Mouse (Mus musculus): ENCODE data around the gene Pygo1. TPM values are rescaled to one million over a fixed set of nuclear protein-coding genes. Genes with fewer than 3 reads are reported as not detected.

Gene Pygo1
- total RNA-seq, 2 experiments from 2014 or later = 10.0 to 10.9 TPM

- DNase-seq (ENCODE audit: low spot score) = no peak
- intact Hi-C loops (cut with DNase I) = no loop called here
These were observed 452 bp downstream of the Pygo1 start for GRCm38 (mm10) chr9:72925935-72926258.

GRCm38 (mm10) chr9:72931166-72931790, 5.8 kb downstream of the Pygo1 start:
- no peak for DNase-seq (ENCODE audit: low spot score)
- intact Hi-C loops (cut with DNase I) = no loop called here

- no peak for DNase-seq (ENCODE audit: low spot score)
- intact Hi-C loops (cut with DNase I) = no loop called here
These were observed 9.9 kb downstream of the Pygo1 start for GRCm38 (mm10) chr9:72935309-72935708.

- DNase-seq (ENCODE audit: low spot score) = no peak
- intact Hi-C loops (cut with DNase I) = no loop called here
These were observed 10.9 kb downstream of the Pygo1 start for GRCm38 (mm10) chr9:72936301-72936700.

- DNase-seq (ENCODE audit: low spot score) = no peak
- intact Hi-C loops (cut with DNase I) = no loop called here
These were observed 18.0 kb downstream of the Pygo1 start for GRCm38 (mm10) chr9:72943424-72943823.

- no peak for DNase-seq (ENCODE audit: low spot score)
- intact Hi-C loops (cut with DNase I) = no loop called here
These were observed 18.8 kb downstream of the Pygo1 start for GRCm38 (mm10) chr9:72944286-72944685.

GRCm38 (mm10) chr9:72947010-72947409, 21.6 kb downstream of the Pygo1 start:
- DNase-seq (ENCODE audit: low spot score) = no peak
- intact Hi-C loops (cut with DNase I) = no loop called here

GRCm38 (mm10) chr9:72949572-72949971, 24.1 kb downstream of the Pygo1 start:
- intact Hi-C loops (cut with DNase I) = no loop called here
- no peak for DNase-seq (ENCODE audit: low spot score)

- DNase-seq (ENCODE audit: low spot score) = no peak
- intact Hi-C loops (cut with DNase I) = no loop called here
These were observed 29.3 kb downstream of the Pygo1 start for GRCm38 (mm10) chr9:72954746-72955145.

- intact Hi-C loops (cut with DNase I) = no loop called here
- DNase-seq (ENCODE audit: low spot score) = no peak
These were observed 30.1 kb downstream of the Pygo1 start for GRCm38 (mm10) chr9:72955546-72955945.

GRCm38 (mm10) chr9:72958521-72959450, 33.3 kb downstream of the Pygo1 start, which contains the start of the genes Dyx1c1 and Gm44503:
Gene Dyx1c1 (plus strand): TSS chr9:72958785.
Gene Gm44503 (plus strand): TSS chr9:72958852.
- DNase-seq (ENCODE audit: low spot score) = peak; percentile 52
- intact Hi-C loops (cut with DNase I) = no loop called here

GRCm38 (mm10) chr9:72961346-72961745, 35.9 kb downstream of the Pygo1 start:
- no peak for DNase-seq (ENCODE audit: low spot score)
- intact Hi-C loops (cut with DNase I) = no loop called here

GRCm38 (mm10) chr9:72961959-72962358, 36.5 kb downstream of the Pygo1 start:
- intact Hi-C loops (cut with DNase I) = no loop called here
- no peak for DNase-seq (ENCODE audit: low spot score)

GRCm38 (mm10) chr9:72968349-72969061, 43.1 kb downstream of the Pygo1 start:
- peak; percentile 12 for DNase-seq (ENCODE audit: low spot score)
- intact Hi-C loops (cut with DNase I) = loop anchor here (2.0 kb wide), 1 partner anchor 122 kb away; no protein-coding TSS in a partner anchor

- intact Hi-C loops (cut with DNase I) = loop anchor here (2.0 kb wide), 1 partner anchor 121 kb away; no protein-coding TSS in a partner anchor
- no peak for DNase-seq (ENCODE audit: low spot score)
These were observed 44.4 kb downstream of the Pygo1 start for GRCm38 (mm10) chr9:72969874-72970273.

GRCm38 (mm10) chr9:72972435-72972834, 47.0 kb downstream of the Pygo1 start:
- intact Hi-C loops (cut with DNase I) = no loop called here
- DNase-seq (ENCODE audit: low spot score) = no peak

- intact Hi-C loops (cut with DNase I) = no loop called here
- DNase-seq (ENCODE audit: low spot score) = no peak
These were observed 47.5 kb downstream of the Pygo1 start for GRCm38 (mm10) chr9:72972984-72973383.

GRCm38 (mm10) chr9:72974734-72975133, 49.3 kb downstream of the Pygo1 start:
- intact Hi-C loops (cut with DNase I) = no loop called here
- no peak for DNase-seq (ENCODE audit: low spot score)

- no peak for DNase-seq (ENCODE audit: low spot score)
- intact Hi-C loops (cut with DNase I) = no loop called here
These were observed 49.8 kb downstream of the Pygo1 start for GRCm38 (mm10) chr9:72975242-72975641.

GRCm38 (mm10) chr9:72983066-72983465, 57.6 kb downstream of the Pygo1 start:
- intact Hi-C loops (cut with DNase I) = no loop called here

More at GRCm38 (mm10) chr9:72983066-72983465, 57.6 kb downstream of the Pygo1 start:
- DNase-seq (ENCODE audit: low spot score) = no peak
